Mouse (Mus musculus) limb, embryonic 14.5 days (tissue): ENCODE measurements around the gene Pmepa1. TPM values are rescaled to one million over a fixed set of nuclear protein-coding genes. Genes with fewer than 3 reads are reported as not detected.

ENCODE experiments used
- ATAC-seq: fragments of 200-750 bp; cut with Nextera tagmentation; 2 replicates; pipeline ENCODE4 v1.8.0; 2017; ENCODE audit warnings: low read depth, moderate number of reproducible peaks, moderate TSS enrichment; ENCODE audit not compliant: low FRiP score
- DNase-seq: peaks from one replicate; pipeline ENCODE4 v3.0.0-alpha.2; 2015; ENCODE audit warnings: low spot score
- H3K27ac ChIP-seq: fragments of 300-500 bp; sonication (generic); replicated peaks from 2 replicates; pipeline ENCODE4 v1.5.1; 2014; ENCODE audit warnings: low read depth, mild to moderate bottlenecking, low read length, moderate library complexity, mixed read lengths
- H3K27me3 ChIP-seq: fragments of 300-500 bp; sonication (generic); 2 replicates; pipeline ENCODE4 v1.6.1; 2014; ENCODE audit warnings: low read length, mixed read lengths; ENCODE audit not compliant: control insufficient read depth, insufficient read depth
- H3K36me3 ChIP-seq: fragments of 300-500 bp; sonication (generic); 2 replicates; pipeline ENCODE4 v1.6.1; 2014; ENCODE audit warnings: mild to moderate bottlenecking, low read length, moderate library complexity, mixed read lengths; ENCODE audit not compliant: control insufficient read depth, insufficient read depth
- H3K4me1 ChIP-seq: fragments of 300-500 bp; sonication (generic); 2 replicates; pipeline ENCODE4 v1.6.1; 2014; ENCODE audit warnings: antibody characterized with exemption, low read length, mixed read lengths; ENCODE audit not compliant: control insufficient read depth, insufficient read depth
- H3K4me2 ChIP-seq: fragments of 300-500 bp; sonication (generic); replicated peaks from 2 replicates; pipeline ENCODE4 v1.6.1; 2014; ENCODE audit warnings: low read depth, mild to moderate bottlenecking, low read length, moderate library complexity; ENCODE audit not compliant: severe bottlenecking
- H3K4me3 ChIP-seq: fragments of 300-500 bp; sonication (generic); replicated peaks from 2 replicates; pipeline ENCODE4 v1.5.1; 2014; ENCODE audit warnings: low read length
- H3K9ac ChIP-seq: fragments of 300-500 bp; sonication (generic); 2 replicates; pipeline ENCODE4 v1.6.1; 2014; ENCODE audit warnings: mild to moderate bottlenecking, low read depth, low read length, moderate library complexity; ENCODE audit not compliant: severe bottlenecking
- H3K9me3 ChIP-seq: fragments of 300-500 bp; sonication (generic); 2 replicates; pipeline ENCODE4 v1.6.1; 2016; ENCODE audit warnings: low read length; ENCODE audit not compliant: control insufficient read depth
- POLR2A ChIP-seq: fragments of 200-500 bp; IDR thresholded peaks from 2 replicates; pipeline ENCODE4 v1.8.0; 2012; ENCODE audit warnings: inconsistent platforms, mild to moderate bottlenecking, moderate library complexity, borderline replicate concordance; ENCODE audit not compliant: insufficient read depth, insufficient read length; ENCODE audit errors: extremely low read depth
- WGBS: fragments of 180-500 bp; shearing (Covaris S2); extraction: QIAGEN DNeasy Blood & Tissue Kit; methylation state at CpG from one replicate; pipeline ENCODE4 v1.1.7; 2014; 5-methylcytosine and 5-hydroxymethylcytosine counted together
- polyA plus RNA-seq, 2 experiments: library from polyadenylated mRNA; depleted of rRNA in 1 of 2; stranded (reverse) in 1 of 2; unstranded in 1 of 2; fragments of >200 nt; fragmentation: Nextera tagmentation in 1 of 2; extraction: Ambion mirVana in 1 of 2; gene quantifications; 2 replicates each; pipeline versions ENCODE4 v1.2.1 to v1.2.3; 2012 to 2014

Pmepa1 gene
- polyA plus RNA-seq, 2 experiments, result 10.2 to 41.0 TPM

GRCm38 (mm10) chr2:173217763-173218258, 58.5 kb downstream of the Pmepa1 start:
- Histone ChIP-seq H3K9me3 (no peaks in the 10 kb centered on the region), H3K27ac (no peak overlapping the region), H3K4me1 (0 out of 2 replicates have a peak, but pooled peaks cover 3% of the 10 kb centered on the region), H3K27me3 (no peaks in the 10 kb centered on the region), H3K4me2 (no peak overlapping the region), H3K36me3 (no peaks in the 10 kb centered on the region), H3K9ac (no peak overlapping the region), H3K4me3 (no peak overlapping the region)
- TF ChIP-seq POLR2A, result no peak
- WGBS, result 91% methylated on average over 5 of the region's 5 CpGs
- DNase-seq, result no peak
- ATAC-seq, result no peak

GRCm38 (mm10) chr2:173217246-173217645, 59.1 kb downstream of the Pmepa1 start:
- Histone ChIP-seq H3K4me2 (no peak overlapping the region), H3K9ac (no peak overlapping the region), H3K36me3 (no peaks in the 10 kb centered on the region), H3K9me3 (no peaks in the 10 kb centered on the region), H3K27ac (no peak overlapping the region), H3K4me1 (0 out of 2 replicates have a peak, but pooled peaks cover 3% of the 10 kb centered on the region), H3K4me3 (no peak overlapping the region), H3K27me3 (no peaks in the 10 kb centered on the region)
- WGBS, result 78% methylated on average over 3 of the region's 3 CpGs
- DNase-seq (no peak), ATAC-seq (no peak)
- no peak for TF ChIP-seq POLR2A

GRCm38 (mm10) chr2:173216840-173217239, 59.5 kb downstream of the Pmepa1 start:
- Histone ChIP-seq H3K27ac (no peak overlapping the region), H3K36me3 (no peaks in the 10 kb centered on the region), H3K9ac (no peak overlapping the region), H3K4me3 (no peak overlapping the region), H3K4me1 (0 out of 2 replicates have a peak, but pooled peaks cover 3% of the 10 kb centered on the region), H3K9me3 (no peaks in the 10 kb centered on the region), H3K27me3 (no peaks in the 10 kb centered on the region), H3K4me2 (no peak overlapping the region)
- TF ChIP-seq POLR2A, result no peak
- DNase-seq (no peak), ATAC-seq (no peak)
- WGBS, result 86% methylated on average over 7 of the region's 7 CpGs

GRCm38 (mm10) chr2:173212227-173212626, 64.1 kb downstream of the Pmepa1 start:
- H3K27me3 ChIP-seq, result no peaks in the 10 kb centered on the region
- ATAC-seq (no peak), DNase-seq (no peak)
- H3K4me3 ChIP-seq, result no peak overlapping the region
- H3K36me3 ChIP-seq, result no peaks in the 10 kb centered on the region
- no peak overlapping the region for H3K4me2 ChIP-seq
- no peak for TF ChIP-seq POLR2A
- H3K27ac ChIP-seq, result no peak overlapping the region
- no peaks in the 10 kb centered on the region for H3K9me3 ChIP-seq
- H3K4me1 ChIP-seq, result no peaks in the 10 kb centered on the region
- 71% methylated on average over 4 of the region's 4 CpGs for WGBS
- H3K9ac ChIP-seq, result no peak overlapping the region

GRCm38 (mm10) chr2:173209091-173209815, 67.1 kb downstream of the Pmepa1 start:
- ATAC-seq (no peak), DNase-seq (no peak)
- Histone ChIP-seq H3K4me2 (no peak overlapping the region), H3K36me3 (no peaks in the 10 kb centered on the region), H3K4me1 (no peaks in the 10 kb centered on the region), H3K4me3 (no peak overlapping the region), H3K27me3 (no peaks in the 10 kb centered on the region), H3K9ac (no peak overlapping the region), H3K9me3 (no peaks in the 10 kb centered on the region), H3K27ac (no peak overlapping the region)
- no peak for TF ChIP-seq POLR2A
- WGBS, result 83% methylated on average over 7 of the region's 7 CpGs
